Mouse (Mus musculus): ENCODE measurements at regions not wholly inside any gene's neighbourhood (a gene's known extent, or its start where the extent isn't known, plus 50 kb on each side); places are given as distances from the start of the nearest gene placed in this dataset.

DNA sequence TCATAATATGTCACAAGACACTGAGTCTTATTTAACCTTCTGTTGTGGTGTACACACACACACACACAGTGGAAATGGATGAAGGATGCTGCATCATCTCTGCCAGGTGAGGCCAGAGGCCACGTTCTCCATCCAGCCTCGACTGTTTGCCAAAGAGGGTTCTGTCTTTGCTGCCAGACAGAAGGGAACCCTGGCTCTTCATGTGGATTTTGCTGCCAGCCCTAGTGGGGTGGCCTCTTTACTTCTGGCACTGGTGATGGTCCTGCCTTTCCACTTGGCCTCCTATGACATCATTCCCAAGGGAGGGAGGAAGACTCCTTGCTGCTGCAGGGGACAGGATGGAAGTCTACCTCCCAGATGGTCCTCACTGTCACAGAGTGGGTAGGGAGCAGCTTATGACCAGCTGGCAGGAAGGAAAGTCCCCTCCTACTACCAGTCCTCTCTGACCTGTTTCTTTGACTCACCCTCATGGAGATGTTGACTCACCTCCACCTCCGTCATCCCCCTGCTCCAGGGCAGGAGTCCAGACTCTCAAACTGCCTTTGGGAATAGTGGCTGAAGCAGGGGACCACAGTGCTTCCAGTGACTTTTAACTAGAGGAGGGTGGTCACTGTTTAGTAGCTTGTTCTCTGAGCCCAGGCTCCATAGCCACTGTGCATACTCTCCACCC is 122.4 kb upstream of the Mpp6 start:
- Histone ChIP-seq H3K27ac (ENCODE audit: insufficient read depth, low read length) (no peak overlapping the region), H3K4me3 (ENCODE audit: insufficient read depth, low read length) (no peak overlapping the region), H3K4me1 (ENCODE audit: control insufficient read depth, insufficient read depth, low read length) (peaks cover 2% of the 10 kb centered on the region)
- TF ChIP-seq POLR2A (IDR thresholded peaks at IDR 0.05; ENCODE audit: extremely low read depth, insufficient read depth, low read length): no peak
- no peak for TF ChIP-seq CTCF (IDR thresholded peaks at IDR 0.05; ENCODE audit: extremely low read depth, insufficient read depth, low read length)

DNA sequence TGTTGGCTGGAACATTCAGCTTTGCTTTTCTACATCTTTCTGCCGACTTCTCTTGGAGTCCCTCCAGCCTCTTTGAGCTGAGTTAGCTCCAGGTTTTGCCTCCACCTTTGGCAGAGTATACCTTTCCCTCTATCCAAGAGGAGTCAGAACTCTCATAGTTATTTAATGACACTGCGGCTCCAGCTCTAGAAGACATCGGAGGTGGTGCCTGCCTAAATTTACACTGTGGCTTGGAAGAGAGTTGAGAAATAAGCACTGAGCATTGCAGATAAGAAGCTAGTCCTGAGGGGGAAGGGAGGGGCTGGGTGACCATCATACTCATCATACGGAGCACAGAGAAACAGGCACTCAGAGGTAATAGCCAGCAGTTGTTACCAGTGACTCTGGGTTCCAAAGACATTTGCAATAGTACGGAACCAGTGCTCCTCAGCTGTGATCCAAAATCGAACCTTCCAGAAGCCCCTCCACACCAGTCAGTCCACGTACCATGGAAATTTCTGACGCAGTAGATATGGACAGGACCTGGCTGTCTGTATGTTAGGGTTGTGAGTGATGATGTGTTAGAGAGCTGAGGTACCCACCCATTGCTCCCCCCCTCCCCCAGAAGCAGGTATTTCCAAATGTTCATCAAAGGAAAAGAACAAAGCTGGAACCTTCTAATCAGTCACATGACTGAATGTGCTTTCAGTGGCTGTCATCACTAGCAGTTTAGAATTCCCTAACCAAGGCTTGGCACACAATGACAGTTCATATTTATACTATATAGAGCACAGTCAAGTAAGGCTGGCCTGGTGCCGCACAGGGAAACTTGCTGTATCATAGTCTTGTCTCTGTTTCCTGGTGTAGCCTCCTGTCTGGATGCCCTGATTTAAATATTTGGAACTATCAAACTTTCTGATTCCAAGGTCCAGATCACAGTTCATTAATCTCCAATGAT is 120.2 kb upstream of the Mpp6 start:
- Histone ChIP-seq H3K27ac (ENCODE audit: insufficient read depth, low read length) (no peak overlapping the region), H3K4me3 (ENCODE audit: insufficient read depth, low read length) (no peak overlapping the region), H3K4me1 (ENCODE audit: control insufficient read depth, insufficient read depth, low read length) (peaks cover 2% of the 10 kb centered on the region)
- TF ChIP-seq POLR2A (IDR thresholded peaks at IDR 0.05; ENCODE audit: extremely low read depth, insufficient read depth, low read length) (no peak), CTCF (IDR thresholded peaks at IDR 0.05; ENCODE audit: extremely low read depth, insufficient read depth, low read length) (no peak)

DNA sequence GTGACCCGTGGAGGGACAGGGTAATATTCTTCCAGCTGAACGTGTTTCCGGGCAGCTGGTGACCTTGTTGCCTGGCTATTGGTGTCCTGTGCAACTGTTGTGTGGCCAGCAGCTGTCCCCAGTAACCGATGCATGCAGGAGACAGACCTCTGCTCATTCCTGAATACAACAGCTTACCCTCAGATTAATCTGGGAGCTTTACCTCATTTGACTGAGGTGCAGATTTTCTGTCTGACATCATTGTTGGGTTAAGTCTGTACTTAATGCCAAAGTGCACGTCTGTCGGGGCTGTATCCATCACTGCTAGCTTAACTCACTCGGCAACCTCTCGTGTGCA is 119.6 kb upstream of the Mpp6 start:
- peaks cover 2% of the 10 kb centered on the region for H3K4me1 ChIP-seq (ENCODE audit: control insufficient read depth, insufficient read depth, low read length)
- no peak overlapping the region for H3K27ac ChIP-seq (ENCODE audit: insufficient read depth, low read length)
- TF ChIP-seq CTCF (IDR thresholded peaks at IDR 0.05; ENCODE audit: extremely low read depth, insufficient read depth, low read length) (no peak), POLR2A (IDR thresholded peaks at IDR 0.05; ENCODE audit: extremely low read depth, insufficient read depth, low read length) (no peak)
- H3K4me3 ChIP-seq (ENCODE audit: insufficient read depth, low read length): no peak overlapping the region

DNA sequence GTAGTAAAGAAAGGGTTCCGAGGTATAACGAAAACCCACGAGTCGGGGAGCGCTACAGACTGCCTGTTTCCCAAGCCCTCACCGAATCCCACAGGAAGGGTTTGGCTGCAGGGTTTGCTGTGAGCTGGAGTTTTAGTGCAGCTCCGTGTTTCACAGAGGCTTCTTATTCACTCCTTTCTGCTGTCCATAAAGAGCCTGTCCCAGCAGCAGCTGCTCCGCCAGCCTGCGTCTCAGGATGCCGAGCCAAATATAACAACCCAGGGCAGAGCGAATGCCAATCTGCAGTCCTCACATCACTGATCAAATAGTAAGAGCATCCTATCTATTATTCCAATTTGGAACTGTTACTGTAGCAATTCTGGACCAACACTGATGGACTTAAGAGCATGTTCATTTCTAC is 110.7 kb upstream of the Mpp6 start:
- TF ChIP-seq POLR2A (IDR thresholded peaks at IDR 0.05; ENCODE audit: extremely low read depth, insufficient read depth, low read length): no peak
- TF ChIP-seq CTCF (IDR thresholded peaks at IDR 0.05; ENCODE audit: extremely low read depth, insufficient read depth, low read length): no peak
- no peak overlapping the region for H3K4me3 ChIP-seq (ENCODE audit: insufficient read depth, low read length)

DNA sequence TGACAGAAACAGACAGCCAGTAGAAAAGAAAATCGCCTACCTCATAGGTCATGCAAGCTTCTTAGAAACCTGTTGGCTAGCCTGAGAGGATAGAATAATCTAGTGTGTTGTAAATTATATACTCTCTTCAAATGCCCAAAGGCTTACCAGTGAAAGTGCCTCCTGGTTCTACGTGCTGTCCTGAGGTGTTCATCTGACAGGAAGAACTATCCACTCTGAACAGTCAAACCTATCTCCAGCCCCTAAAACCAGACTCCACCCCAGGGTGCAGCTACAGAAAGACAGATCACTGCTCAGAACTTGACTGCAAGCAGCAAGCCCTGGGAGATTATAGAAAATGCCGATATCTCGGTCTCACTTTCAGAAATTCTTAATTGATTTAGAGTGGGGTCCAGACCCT is 102.0 kb upstream of the Mpp6 start:
- TF ChIP-seq POLR2A (IDR thresholded peaks at IDR 0.05; ENCODE audit: extremely low read depth, insufficient read depth, low read length): no peak
- TF ChIP-seq CTCF (IDR thresholded peaks at IDR 0.05; ENCODE audit: extremely low read depth, insufficient read depth, low read length): no peak
- Histone ChIP-seq H3K27ac (ENCODE audit: insufficient read depth, low read length) (no peak overlapping the region), H3K4me3 (ENCODE audit: insufficient read depth, low read length) (no peak overlapping the region), H3K4me1 (ENCODE audit: control insufficient read depth, insufficient read depth, low read length) (no peaks in the 10 kb centered on the region)

More for the DNA sequence above, 110.7 kb upstream of the Mpp6 start:
- no peak overlapping the region for H3K27ac ChIP-seq (ENCODE audit: insufficient read depth, low read length)
- H3K4me1 ChIP-seq (ENCODE audit: control insufficient read depth, insufficient read depth, low read length): no peaks in the 10 kb centered on the region

DNA sequence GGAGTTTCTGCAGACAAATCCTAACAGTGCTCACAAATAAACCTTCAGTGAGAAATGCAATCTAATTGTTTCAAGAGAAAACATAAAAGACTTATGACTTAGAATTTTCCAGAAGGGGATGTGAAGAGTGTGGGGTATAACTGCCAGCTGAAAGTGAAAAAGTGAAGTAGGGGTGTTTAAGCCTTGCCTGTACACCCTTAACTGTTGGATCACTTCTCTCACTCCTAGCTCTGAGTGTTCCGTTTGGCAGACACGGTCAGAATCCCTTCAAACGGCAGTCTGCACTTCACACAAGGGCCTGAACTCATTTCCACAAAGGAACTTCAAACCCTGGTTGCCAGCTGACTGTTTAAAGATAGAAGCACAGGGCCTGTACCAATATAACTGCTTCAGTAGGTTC is 101.2 kb upstream of the Mpp6 start:
- no peak for TF ChIP-seq CTCF (IDR thresholded peaks at IDR 0.05; ENCODE audit: extremely low read depth, insufficient read depth, low read length)
- TF ChIP-seq POLR2A (IDR thresholded peaks at IDR 0.05; ENCODE audit: extremely low read depth, insufficient read depth, low read length): no peak
- no peaks in the 10 kb centered on the region for H3K4me1 ChIP-seq (ENCODE audit: control insufficient read depth, insufficient read depth, low read length)

DNA sequence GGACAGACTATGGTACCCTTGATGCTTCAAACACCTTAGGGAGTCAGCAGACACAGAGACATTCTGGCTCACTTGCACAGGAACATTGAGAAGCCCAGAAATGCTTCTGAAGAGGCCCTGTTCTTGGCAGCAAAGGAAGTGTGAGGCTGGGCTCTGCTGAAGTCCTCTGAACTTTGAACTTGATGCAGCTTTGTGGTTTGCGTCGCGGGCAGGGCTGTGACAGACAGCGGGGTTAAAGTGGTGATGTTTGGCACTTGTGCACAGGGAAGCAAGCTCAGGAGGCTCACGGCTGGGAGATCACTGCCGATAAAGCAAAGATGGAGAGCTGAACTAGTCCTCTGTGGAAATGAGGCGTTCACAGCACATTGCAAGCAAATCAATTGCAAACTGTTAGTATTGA is 100.7 kb upstream of the Mpp6 start:
- TF ChIP-seq POLR2A (IDR thresholded peaks at IDR 0.05; ENCODE audit: extremely low read depth, insufficient read depth, low read length): no peak
- TF ChIP-seq CTCF (IDR thresholded peaks at IDR 0.05; ENCODE audit: extremely low read depth, insufficient read depth, low read length): no peak
- H3K4me3 ChIP-seq (ENCODE audit: insufficient read depth, low read length): no peak overlapping the region
- H3K27ac ChIP-seq (ENCODE audit: insufficient read depth, low read length): no peak overlapping the region
- H3K4me1 ChIP-seq (ENCODE audit: control insufficient read depth, insufficient read depth, low read length): no peaks in the 10 kb centered on the region

More for the DNA sequence above, 101.2 kb upstream of the Mpp6 start:
- no peak overlapping the region for H3K27ac ChIP-seq (ENCODE audit: insufficient read depth, low read length)
- no peak overlapping the region for H3K4me3 ChIP-seq (ENCODE audit: insufficient read depth, low read length)

DNA sequence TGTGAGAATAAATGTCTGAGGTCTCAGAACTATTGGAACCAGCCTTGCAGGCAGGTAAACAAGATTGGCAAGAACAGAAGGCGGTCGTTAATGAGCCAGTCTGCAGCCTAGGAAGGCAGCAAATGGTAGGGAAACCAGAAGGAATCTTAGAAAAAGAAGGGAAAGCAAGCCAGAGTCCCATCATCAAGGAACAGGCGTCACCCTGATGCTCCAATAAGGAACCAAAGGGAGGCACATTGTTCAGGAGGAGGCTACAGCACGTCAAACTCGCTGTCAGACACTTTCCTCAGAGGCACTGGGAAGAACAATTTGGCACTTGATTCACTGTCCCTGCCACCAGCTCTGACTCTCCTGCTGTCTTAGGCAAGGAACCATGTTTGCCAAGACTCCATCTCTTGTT is 100.2 kb upstream of the Mpp6 start:
- H3K27ac ChIP-seq (ENCODE audit: insufficient read depth, low read length): no peak overlapping the region
- TF ChIP-seq POLR2A (IDR thresholded peaks at IDR 0.05; ENCODE audit: extremely low read depth, insufficient read depth, low read length): no peak
- H3K4me3 ChIP-seq (ENCODE audit: insufficient read depth, low read length): no peak overlapping the region
- no peaks in the 10 kb centered on the region for H3K4me1 ChIP-seq (ENCODE audit: control insufficient read depth, insufficient read depth, low read length)

DNA sequence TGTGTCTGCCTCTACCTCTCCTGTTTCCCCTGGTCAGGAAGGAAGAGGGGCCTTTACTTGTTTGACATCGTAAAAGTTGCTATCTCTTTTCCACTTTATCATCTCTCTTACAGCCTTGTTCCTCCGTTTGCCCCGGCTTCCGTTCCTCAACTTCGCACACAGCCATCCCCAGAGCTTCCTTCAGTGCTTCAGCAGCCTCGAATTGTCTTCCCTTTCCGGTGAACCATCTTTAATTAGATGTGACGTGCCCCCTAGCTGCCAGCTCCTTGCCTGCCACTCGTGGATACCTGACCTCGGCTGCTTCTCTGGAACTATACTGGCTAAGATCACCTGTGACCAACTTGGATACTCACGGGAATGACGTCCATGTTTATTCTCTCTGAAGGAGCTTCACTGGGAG is 99.0 kb upstream of the Mpp6 start:
- no peak for TF ChIP-seq CTCF (IDR thresholded peaks at IDR 0.05; ENCODE audit: extremely low read depth, insufficient read depth, low read length)
- TF ChIP-seq POLR2A (IDR thresholded peaks at IDR 0.05; ENCODE audit: extremely low read depth, insufficient read depth, low read length): no peak
- H3K4me3 ChIP-seq (ENCODE audit: insufficient read depth, low read length): no peak overlapping the region
- no peaks in the 10 kb centered on the region for H3K4me1 ChIP-seq (ENCODE audit: control insufficient read depth, insufficient read depth, low read length)
- no peak overlapping the region for H3K27ac ChIP-seq (ENCODE audit: insufficient read depth, low read length)

Measured in cortical plate, adult 2 months (tissue).